Mouse (Mus musculus) urinary bladder, postnatal 4 days (tissue): ENCODE results near the gene Ccnf.

Source experiments
- DNase-seq, 2 experiments: peaks; one replicate each; pipeline ENCODE4 v3.0.0; 2021 to 2022; ENCODE audit warnings: low spot score in 2 of 2

The Ccnf gene

GRCm38 (mm10) chr17:24223513-24223912, 27.8 kb downstream of the Ccnf start:
- DNase-seq: no peak

- DNase-seq: no peak
Observed at GRCm38 (mm10) chr17:24222653-24223052, 28.6 kb downstream of the Ccnf start.

- DNase-seq: peak; percentile 86 to 90
Observed at GRCm38 (mm10) chr17:24220435-24221411, 30.6 kb downstream of the Ccnf start, which contains the start of gene Tedc2. Gene Tedc2, minus strand, starts transcription at chr17:24220851.

- no peak for DNase-seq
Observed at GRCm38 (mm10) chr17:24216836-24217235, 34.4 kb downstream of the Ccnf start.

GRCm38 (mm10) chr17:24213186-24213585, 38.1 kb downstream of the Ccnf start:
- DNase-seq: no peak

- DNase-seq: no peak
Observed at GRCm38 (mm10) chr17:24212441-24213018, 38.8 kb downstream of the Ccnf start.

- DNase-seq: peak; percentile 54 to 61
Observed at GRCm38 (mm10) chr17:24211631-24212440, 39.4 kb downstream of the Ccnf start.

GRCm38 (mm10) chr17:24210591-24210990, 40.7 kb downstream of the Ccnf start:
- DNase-seq: no peak

- DNase-seq: no peak
Observed at GRCm38 (mm10) chr17:24209916-24210240, 41.4 kb downstream of the Ccnf start.

GRCm38 (mm10) chr17:24209043-24209915, 42.0 kb downstream of the Ccnf start, which contains the start of gene Ntn3:
Gene Ntn3, minus strand, starts transcription at chr17:24209531.
- DNase-seq: peak; percentile 70 to 78

- DNase-seq: no peak
Observed at GRCm38 (mm10) chr17:24208641-24209042, 42.6 kb downstream of the Ccnf start.

- DNase-seq: peak in 1 of 2 experiments; percentile 56
Observed at GRCm38 (mm10) chr17:24207768-24208640, 43.3 kb downstream of the Ccnf start.

GRCm38 (mm10) chr17:24206451-24207351, 44.6 kb downstream of the Ccnf start:
- peak in 1 of 2 experiments; percentile 55 for DNase-seq

GRCm38 (mm10) chr17:24205908-24206361, 45.3 kb downstream of the Ccnf start:
- no peak for DNase-seq

GRCm38 (mm10) chr17:24205284-24205888, 45.9 kb downstream of the Ccnf start, which contains the start of gene Tbc1d24:
Gene Tbc1d24, minus strand, starts transcription at chr17:24205562.
- DNase-seq: peak; percentile 89 to 92

GRCm38 (mm10) chr17:24204846-24205245, 46.4 kb downstream of the Ccnf start:
- no peak for DNase-seq

GRCm38 (mm10) chr17:24203611-24204534, 47.4 kb downstream of the Ccnf start:
- no peak for DNase-seq
